Mouse (Mus musculus) hindbrain, embryonic 11.5 days (tissue): ENCODE results near the gene Rad51c. TPM values are rescaled to one million over a fixed set of nuclear protein-coding genes. Genes with fewer than 3 reads are reported as not detected.
A peak's percentile ranks its signal among the peaks of the same experiment; 100 is the strongest.
"Not testable (repeated sequence)": the region's sequence is repeated elsewhere in the genome, so short reads cannot be mapped to it uniquely, and the experiment has no call there.

Experiments used
- ATAC-seq: fragments of 200-750 bp; cut with Nextera tagmentation; 2 replicates; pipeline ENCODE4 v1.8.0; 2017; ENCODE audit warnings: mild to moderate bottlenecking, moderate TSS enrichment, moderate library complexity; ENCODE audit not compliant: low FRiP score
- DNase-seq: peaks from one replicate; pipeline ENCODE4 v3.0.0-alpha.2; 2015; ENCODE audit warnings: low spot score
- H3K27ac ChIP-seq: fragments of 300-500 bp; sonication (generic); 2 replicates; pipeline ENCODE4 v1.5.1; 2014; ENCODE audit warnings: mild to moderate bottlenecking, low read depth, low read length
- H3K27me3 ChIP-seq: fragments of 300-500 bp; sonication (generic); 2 replicates; pipeline ENCODE4 v1.6.1; 2014; ENCODE audit warnings: mild to moderate bottlenecking, low read length, moderate library complexity, mixed read lengths; ENCODE audit not compliant: control insufficient read depth, insufficient read depth
- H3K36me3 ChIP-seq: fragments of 300-500 bp; sonication (generic); 2 replicates; pipeline ENCODE4 v1.6.1; 2014; ENCODE audit warnings: mild to moderate bottlenecking, low read length, moderate library complexity, mixed read lengths; ENCODE audit not compliant: control insufficient read depth, insufficient read depth
- H3K4me1 ChIP-seq: fragments of 300-500 bp; sonication (generic); replicated peaks from 2 replicates; pipeline ENCODE4 v1.6.1; 2014; ENCODE audit warnings: low read length, mixed read lengths; ENCODE audit not compliant: control insufficient read depth, insufficient read depth
- H3K4me2 ChIP-seq: fragments of 300-500 bp; sonication (generic); replicated peaks from 2 replicates; pipeline ENCODE4 v1.6.1; 2014; ENCODE audit warnings: mild to moderate bottlenecking, low read depth, low read length
- H3K4me3 ChIP-seq: fragments of 300-500 bp; sonication (generic); 2 replicates; pipeline ENCODE4 v1.5.1; 2014; ENCODE audit warnings: low read depth, low read length
- H3K9ac ChIP-seq: fragments of 300-500 bp; sonication (generic); 2 replicates; pipeline ENCODE4 v1.6.1; 2014; ENCODE audit warnings: low read depth, low read length
- H3K9me3 ChIP-seq: fragments of 300-500 bp; sonication (generic); 2 replicates; pipeline ENCODE4 v1.6.1; 2016; ENCODE audit warnings: low read length; ENCODE audit not compliant: control insufficient read depth
- WGBS: fragments of 180-500 bp; shearing (Covaris S2); extraction: QIAGEN DNeasy Blood & Tissue Kit; methylation state at CpG from one replicate; pipeline ENCODE4 v1.1.7; 2014; 5-methylcytosine and 5-hydroxymethylcytosine counted together
- polyA plus RNA-seq: library from polyadenylated mRNA; unstranded; fragments of >200 nt; fragmentation: Nextera tagmentation; extraction: Ambion mirVana; gene quantifications from 2 replicates; pipeline ENCODE4 v1.2.1, GENCODE M21; 2014

Rad51c gene
- polyA plus RNA-seq, 1 experiment from 2014 or later, result 13.1 TPM

DNA sequence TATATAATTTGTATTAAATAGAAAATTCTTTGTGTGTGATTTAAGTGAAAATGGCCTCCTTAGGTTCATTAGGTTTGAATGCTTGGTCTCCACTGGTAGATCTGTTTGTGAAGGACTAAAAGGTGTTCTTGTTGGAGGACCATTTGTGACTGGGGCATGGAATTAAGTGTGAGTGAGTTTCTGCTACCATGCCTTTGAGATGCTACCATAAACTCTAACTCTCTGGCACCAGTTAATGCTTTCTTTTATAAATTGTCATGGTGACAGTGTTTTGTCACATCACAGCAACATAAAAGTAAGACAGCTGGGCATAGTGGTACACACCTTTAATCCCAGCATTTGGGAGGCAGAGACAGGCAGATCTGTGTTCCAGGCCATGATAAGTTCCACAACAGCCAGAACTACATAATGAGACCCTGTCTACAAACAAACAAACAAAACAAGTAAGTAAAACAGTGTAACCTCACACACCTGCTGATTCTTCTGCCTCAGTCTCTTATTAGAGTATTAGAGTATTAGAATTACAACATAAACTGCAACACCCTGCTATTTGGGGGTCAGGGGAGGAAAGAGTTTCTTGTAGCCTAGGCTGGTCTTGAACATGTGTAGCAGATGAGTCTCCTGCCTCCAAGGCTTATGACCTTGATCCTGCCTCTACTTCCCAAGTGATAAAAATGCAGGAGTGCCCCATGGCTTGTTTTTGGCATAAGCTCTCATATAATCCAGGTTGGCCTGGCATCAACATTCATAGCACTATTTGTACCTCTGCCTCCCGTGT lies 22.7 kb upstream of the Rad51c start:
- Histone ChIP-seq H3K36me3 (no peaks in the 10 kb centered on the region), H3K9ac (no peak overlapping the region), H3K9me3 (no peaks in the 10 kb centered on the region), H3K27me3 (no peaks in the 10 kb centered on the region), H3K4me2 (no peak overlapping the region), H3K4me1 (no peaks in the 10 kb centered on the region), H3K27ac (0 out of 2 replicates have a peak overlapping the region, but pooled peaks have one; percentile 19), H3K4me3 (no peak overlapping the region)
- ATAC-seq, result no peak
- peak; percentile 30 for DNase-seq
- 61% methylated on average over 1 of the region's 1 CpGs for WGBS

DNA sequence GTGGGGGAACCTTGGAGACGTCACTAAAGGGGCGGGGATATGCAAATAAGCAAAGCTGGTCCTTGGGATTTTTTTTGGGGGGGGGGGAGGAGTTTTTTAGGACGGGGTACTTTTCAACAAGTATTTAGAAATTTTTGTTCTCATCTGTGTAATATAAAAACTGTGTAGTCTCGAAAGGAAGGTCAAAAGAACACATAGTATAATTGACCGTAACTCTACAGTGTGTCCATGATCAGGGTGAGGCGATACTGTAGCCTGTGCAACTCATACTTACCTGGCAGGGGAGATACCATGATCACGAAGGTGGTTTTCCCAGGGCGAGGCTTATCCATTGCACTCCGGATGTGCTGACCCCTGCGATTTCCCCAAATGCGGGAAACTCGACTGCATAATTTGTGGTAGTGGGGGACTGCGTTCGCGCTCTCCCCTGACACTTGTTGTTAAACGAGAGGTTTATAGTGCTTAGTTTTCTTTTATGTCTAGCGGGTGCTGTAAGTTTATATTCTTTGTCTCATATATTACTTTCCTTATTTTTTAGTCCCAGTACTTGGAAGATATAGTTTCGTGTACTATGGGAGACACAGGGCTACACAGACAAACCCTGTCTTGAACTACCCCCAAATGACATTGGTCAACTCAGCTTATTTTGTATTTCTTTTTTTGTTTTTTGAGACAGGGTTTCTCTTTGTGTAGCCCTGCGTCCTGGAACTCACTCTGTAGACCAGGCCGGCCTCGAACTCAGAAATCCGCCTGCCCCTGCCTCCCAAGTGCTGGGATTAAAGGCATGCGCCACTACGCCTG lies 21.9 kb upstream of the Rad51c start:
- Histone ChIP-seq H3K27ac (0 out of 2 replicates have a peak overlapping the region, but pooled peaks have one; percentile 19), H3K4me3 (peak overlapping the region; percentile 25)
- H3K36me3 ChIP-seq, H3K9ac ChIP-seq, H3K4me1 ChIP-seq, H3K27me3 ChIP-seq, H3K9me3 ChIP-seq, H3K4me2 ChIP-seq: not testable (repeated sequence)
- DNase-seq (peak; percentile 86), ATAC-seq (peak; percentile 93)
- 2% methylated on average over 23 of the region's 24 CpGs for WGBS

DNA sequence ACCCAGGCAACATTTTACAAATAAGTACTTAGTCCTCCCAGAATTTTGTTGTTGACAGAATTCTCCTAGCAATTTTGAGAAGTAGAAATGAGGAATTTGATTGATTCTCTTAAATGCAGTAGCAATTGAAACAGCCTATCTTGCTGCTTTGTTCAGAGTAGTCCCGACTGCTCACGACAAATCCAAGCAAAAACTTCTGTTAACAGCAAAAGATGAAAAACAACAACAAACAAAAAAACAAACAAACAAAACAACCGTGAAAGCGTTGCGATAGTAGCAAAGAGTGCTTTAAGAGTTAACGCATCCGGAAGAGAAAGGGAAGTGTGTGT lies 21.3 kb upstream of the Rad51c start:
- no peak for ATAC-seq
- Histone ChIP-seq H3K4me1 (no peaks in the 10 kb centered on the region; the same call in 1 of the 2 replicates), H3K4me3 (peak overlapping the region; percentile 25), H3K27ac (no peak overlapping the region), H3K36me3 (no peaks in the 10 kb centered on the region), H3K9ac (no peak overlapping the region; the same call in 1 of the 2 replicates), H3K27me3 (no peaks in the 10 kb centered on the region), H3K9me3 (no peaks in the 10 kb centered on the region), H3K4me2 (peak overlapping the region; percentile 25)
- no peak for DNase-seq
- under 1% methylated on average over 7 of the region's 7 CpGs for WGBS

DNA sequence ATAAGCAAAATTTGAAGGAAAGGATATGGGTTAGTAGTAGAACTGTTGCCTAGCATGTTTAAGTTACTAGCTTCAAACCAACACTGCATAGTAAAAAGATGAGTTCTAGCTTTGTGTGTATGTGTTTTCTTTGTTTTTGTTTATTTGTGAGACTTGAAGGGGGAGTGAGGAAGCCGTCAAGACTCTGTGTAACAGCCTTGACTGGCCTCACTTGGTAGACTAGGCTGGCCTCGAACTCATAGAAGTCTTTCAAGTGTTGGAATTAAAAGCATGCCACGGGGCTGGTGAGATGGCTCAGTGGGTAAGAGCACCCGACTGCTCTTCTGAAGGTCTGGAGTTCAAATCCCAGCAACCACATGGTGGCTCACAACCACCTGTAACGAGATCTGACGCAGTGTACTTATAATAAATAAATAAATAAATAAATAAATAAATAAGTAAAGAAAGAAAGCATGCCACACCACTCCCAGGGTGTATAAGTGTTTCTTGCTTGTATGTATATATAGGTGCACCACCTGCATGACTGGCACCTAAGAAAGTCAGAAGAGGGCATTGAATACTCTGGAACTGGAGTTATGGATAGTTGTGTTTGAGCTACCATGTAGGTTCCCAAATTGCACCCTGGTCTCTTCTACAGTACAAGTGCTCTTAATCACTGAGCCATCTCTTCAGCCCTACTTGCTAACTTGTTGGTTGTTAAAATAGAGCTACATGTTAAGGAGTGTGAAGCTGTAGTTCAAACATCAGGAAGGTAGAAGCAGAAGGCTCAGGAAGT lies 19.0 kb upstream of the Rad51c start:
- no peaks in the 10 kb centered on the region; the same call in 1 of the 2 replicates for H3K4me1 ChIP-seq
- H3K36me3 ChIP-seq, result no peaks in the 10 kb centered on the region
- H3K9me3 ChIP-seq, result no peaks in the 10 kb centered on the region
- H3K27ac ChIP-seq, result peak overlapping the region; percentile 47; the same call in 1 of the 2 replicates
- no peak overlapping the region for H3K4me2 ChIP-seq
- no peaks in the 10 kb centered on the region for H3K27me3 ChIP-seq
- WGBS, result 54% methylated on average over 6 of the region's 6 CpGs
- DNase-seq (peak; percentile 46), ATAC-seq (no peak)
- no peak overlapping the region for H3K4me3 ChIP-seq
- H3K9ac ChIP-seq, result no peak overlapping the region

DNA sequence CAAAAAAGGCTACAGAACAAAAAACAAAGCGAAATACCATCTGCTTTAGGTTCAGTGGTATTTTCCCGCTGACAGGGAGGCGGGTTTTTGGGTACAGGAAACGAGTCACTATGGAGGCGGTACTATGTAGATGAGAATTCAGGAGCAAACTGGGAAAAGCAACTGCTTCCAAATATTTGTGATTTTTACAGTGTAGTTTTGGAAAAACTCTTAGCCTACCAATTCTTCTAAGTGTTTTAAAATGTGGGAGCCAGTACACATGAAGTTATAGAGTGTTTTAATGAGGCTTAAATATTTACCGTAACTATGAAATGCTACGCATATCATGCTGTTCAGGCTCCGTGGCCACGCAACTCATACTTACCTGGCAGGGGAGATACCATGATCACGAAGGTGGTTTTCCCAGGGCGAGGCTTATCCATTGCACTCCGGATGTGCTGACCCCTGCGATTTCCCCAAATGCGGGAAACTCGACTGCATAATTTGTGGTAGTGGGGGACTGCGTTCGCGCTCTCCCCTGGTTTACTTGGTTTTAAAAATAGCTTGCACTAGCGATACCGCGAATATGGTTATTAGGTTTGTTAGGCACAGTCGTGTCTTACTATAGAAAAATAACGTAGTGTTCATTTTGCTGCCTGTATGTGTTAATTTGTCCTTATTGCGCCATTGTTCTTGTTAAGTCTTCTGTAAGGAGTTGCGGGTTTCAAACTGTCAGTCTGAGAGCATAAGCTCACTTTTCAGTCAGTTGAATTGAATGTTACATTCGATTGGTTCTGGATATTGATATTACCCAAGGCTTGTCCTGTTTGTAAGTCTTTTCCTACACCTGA lies 18.0 kb upstream of the Rad51c start:
- WGBS, result 1% methylated on average over 26 of the region's 26 CpGs
- no peaks in the 10 kb centered on the region; the same call in 1 of the 2 replicates for H3K4me1 ChIP-seq
- DNase-seq (peak; percentile 83), ATAC-seq (peak; percentile 85)
- H3K27ac ChIP-seq, result peak overlapping the region; percentile 48
- H3K36me3 ChIP-seq, result no peaks in the 10 kb centered on the region
- no peaks in the 10 kb centered on the region for H3K27me3 ChIP-seq
- H3K9ac ChIP-seq, result peak overlapping the region; percentile 56
- H3K9me3 ChIP-seq, result no peaks in the 10 kb centered on the region
- H3K4me2 ChIP-seq, result peak overlapping the region; percentile 45
- H3K4me3 ChIP-seq, result peak overlapping the region; percentile 26

DNA sequence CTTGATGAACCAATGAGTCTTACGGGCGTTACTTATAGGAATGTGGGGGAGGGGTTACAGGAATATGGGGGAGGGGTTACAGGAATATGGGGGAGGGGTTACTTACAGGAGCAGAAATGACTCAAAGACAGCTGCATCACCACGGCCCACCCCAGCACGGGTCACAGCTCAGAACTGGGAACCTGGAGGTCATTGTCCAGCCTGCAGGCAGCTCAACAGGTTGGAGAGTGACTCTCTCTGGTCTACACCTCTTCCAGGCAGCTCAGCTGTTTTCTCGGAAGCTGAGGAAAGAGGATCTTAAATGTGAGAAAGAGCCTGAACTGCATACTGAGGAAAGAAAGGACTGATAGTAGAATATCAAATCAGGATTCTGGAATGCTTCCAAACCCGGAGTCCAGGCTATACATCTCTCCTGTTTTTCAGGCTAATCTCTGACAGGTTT lies 17.0 kb upstream of the Rad51c start:
- H3K9me3 ChIP-seq, result no peaks in the 10 kb centered on the region
- ATAC-seq (no peak), DNase-seq (peak; percentile 45)
- H3K36me3 ChIP-seq, result no peaks in the 10 kb centered on the region
- no peaks in the 10 kb centered on the region; the same call in 1 of the 2 replicates for H3K4me1 ChIP-seq
- H3K9ac ChIP-seq, result peak overlapping the region; percentile 56
- 36% methylated on average over 6 of the region's 6 CpGs for WGBS
- peak overlapping the region; percentile 45 for H3K4me2 ChIP-seq
- peak overlapping the region; percentile 48; the same call in 1 of the 2 replicates for H3K27ac ChIP-seq
- H3K4me3 ChIP-seq, result peak overlapping the region; percentile 26
- H3K27me3 ChIP-seq, result no peaks in the 10 kb centered on the region

DNA sequence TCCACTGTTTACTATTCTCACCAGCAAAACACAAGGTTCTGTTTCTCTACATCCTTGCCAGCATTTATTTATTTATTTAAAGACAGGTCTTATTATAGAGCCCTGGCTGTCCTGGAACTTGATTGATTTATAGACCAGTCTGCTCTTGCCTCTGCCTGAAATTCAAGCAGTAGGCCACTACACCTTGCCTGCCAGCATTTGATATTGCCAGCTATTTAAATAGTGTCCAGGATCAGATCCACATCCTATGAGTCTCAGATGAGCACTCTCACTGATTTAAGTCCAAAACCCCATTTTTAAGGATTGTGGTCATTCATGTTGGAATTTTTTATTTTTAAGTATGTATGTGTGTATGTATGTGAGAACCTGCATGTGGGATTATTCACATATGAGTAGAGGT lies 16.1 kb upstream of the Rad51c start:
- no peak for ATAC-seq
- H3K4me2 ChIP-seq, result no peak overlapping the region
- H3K27ac ChIP-seq, result no peak overlapping the region
- H3K9ac ChIP-seq, result no peak overlapping the region
- H3K4me3 ChIP-seq, result no peak overlapping the region
- no peaks in the 10 kb centered on the region for H3K27me3 ChIP-seq
- no peak for DNase-seq
- no peaks in the 10 kb centered on the region for H3K36me3 ChIP-seq
- H3K9me3 ChIP-seq, result no peaks in the 10 kb centered on the region
- H3K4me1 ChIP-seq, result no peaks in the 10 kb centered on the region; the same call in 1 of the 2 replicates

DNA sequence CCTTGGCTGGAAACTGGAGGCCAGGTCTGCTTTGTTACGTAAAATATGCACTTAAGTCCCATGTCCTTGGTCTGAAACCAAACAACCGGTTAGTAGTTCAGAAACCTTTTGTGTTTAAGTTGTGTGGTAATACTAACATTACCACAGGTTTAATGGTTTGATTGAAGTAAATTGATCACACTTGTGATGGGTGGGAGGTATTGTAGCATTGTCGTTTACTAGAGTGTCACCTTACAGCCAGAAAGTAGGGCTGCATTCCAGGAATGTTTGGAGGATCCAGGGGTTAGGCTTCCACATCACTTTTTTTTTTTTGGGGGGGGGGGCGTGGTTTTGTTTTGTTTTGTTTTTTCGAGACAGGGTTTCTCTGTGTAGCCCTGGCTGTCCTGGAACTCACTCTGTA lies 11.4 kb upstream of the Rad51c start:
- WGBS, result 53% methylated on average over 5 of the region's 5 CpGs
- no peak for ATAC-seq

More for the DNA sequence above, 11.4 kb upstream of the Rad51c start:
- H3K27ac ChIP-seq, result no peak overlapping the region
- DNase-seq, result no peak
- no peak overlapping the region for H3K4me3 ChIP-seq
- H3K9me3 ChIP-seq, result no peaks in the 10 kb centered on the region
- no peaks in the 10 kb centered on the region for H3K36me3 ChIP-seq
- no peaks in the 10 kb centered on the region for H3K27me3 ChIP-seq
- no peaks in the 10 kb centered on the region for H3K4me1 ChIP-seq
- no peak overlapping the region for H3K9ac ChIP-seq
- H3K4me2 ChIP-seq, result no peak overlapping the region
